Mouse (Mus musculus) R1 (cell line): ENCODE measurements around the gene Gm13696.
A peak's percentile ranks its signal among the peaks of the same experiment; 100 is the strongest.
"Not testable (repeated sequence)": the region's sequence is repeated elsewhere in the genome, so short reads cannot be mapped to it uniquely, and the experiment has no call there.

Source experiments
- DNase-seq: peaks from one replicate; pipeline ENCODE4 v3.0.0-alpha.2; 2018; ENCODE audit warnings: low read depth, low spot score

Gene Gm13696

GRCm38 (mm10) chr2:83972823-83973222, at the start of gene Gm13696:
Gene Gm13696, plus strand, starts transcription at chr2:83973123.
- not testable (repeated sequence) for DNase-seq

GRCm38 (mm10) chr2:83929478-83930088, 43.3 kb upstream of the Gm13696 start:
- DNase-seq: no peak

GRCm38 (mm10) chr2:83940931-83941361, 32.0 kb upstream of the Gm13696 start, which contains the start of gene Zswim2:
Gene Zswim2, minus strand, starts transcription at chr2:83941228.
- DNase-seq: peak; percentile 86

- DNase-seq: no peak
Observed at GRCm38 (mm10) chr2:83941378-83941777, 31.5 kb upstream of the Gm13696 start.

GRCm38 (mm10) chr2:83941792-83942191, 31.1 kb upstream of the Gm13696 start:
- DNase-seq: no peak

GRCm38 (mm10) chr2:83955393-83955792, 17.5 kb upstream of the Gm13696 start, which contains the start of gene Gm13698:
Gene Gm13698, plus strand, starts transcription at chr2:83955693.
- DNase-seq: not testable (repeated sequence)

- not testable (repeated sequence) for DNase-seq
Observed at GRCm38 (mm10) chr2:83961203-83961602, 11.7 kb upstream of the Gm13696 start, which contains the start of gene Gm13693. Gene Gm13693, plus strand, starts transcription at chr2:83961503.

- DNase-seq: not testable (repeated sequence)
Observed at GRCm38 (mm10) chr2:83967013-83967412, 5.9 kb upstream of the Gm13696 start, which contains the start of gene Gm13695. Gene Gm13695, plus strand, starts transcription at chr2:83967313.

- DNase-seq: not testable (repeated sequence)
Observed at GRCm38 (mm10) chr2:83978633-83979032, 5.7 kb downstream of the Gm13696 start, which contains the start of gene Gm13694. Gene Gm13694, plus strand, starts transcription at chr2:83978933.

GRCm38 (mm10) chr2:83984443-83984842, 11.5 kb downstream of the Gm13696 start, which contains the start of gene Gm13697:
Gene Gm13697, plus strand, starts transcription at chr2:83984743.
- not testable (repeated sequence) for DNase-seq

GRCm38 (mm10) chr2:83990253-83990652, 17.3 kb downstream of the Gm13696 start, which contains the start of gene Gm13691:
Gene Gm13691, plus strand, starts transcription at chr2:83990553.
- not testable (repeated sequence) for DNase-seq

GRCm38 (mm10) chr2:83993639-83994255, 20.8 kb downstream of the Gm13696 start:
- not testable (repeated sequence) for DNase-seq

GRCm38 (mm10) chr2:83994526-83994925, 21.6 kb downstream of the Gm13696 start:
- DNase-seq: not testable (repeated sequence)

- no peak for DNase-seq
Observed at GRCm38 (mm10) chr2:84008913-84009312, 36.0 kb downstream of the Gm13696 start.

- no peak for DNase-seq
Observed at GRCm38 (mm10) chr2:84009818-84010217, 36.9 kb downstream of the Gm13696 start.

GRCm38 (mm10) chr2:84014572-84014971, 41.6 kb downstream of the Gm13696 start:
- DNase-seq: no peak

- not testable (repeated sequence) for DNase-seq
Observed at GRCm38 (mm10) chr2:84016291-84016690, 43.4 kb downstream of the Gm13696 start.

- no peak for DNase-seq
Observed at GRCm38 (mm10) chr2:84018330-84018729, 45.4 kb downstream of the Gm13696 start.

GRCm38 (mm10) chr2:84019519-84020305, 46.8 kb downstream of the Gm13696 start:
- DNase-seq: no peak

GRCm38 (mm10) chr2:84021930-84022329, 49.0 kb downstream of the Gm13696 start:
- DNase-seq: no peak

GRCm38 (mm10) chr2:84022905-84023304, 50.0 kb downstream of the Gm13696 start:
- no peak for DNase-seq

GRCm38 (mm10) chr2:84023319-84023718, 50.4 kb downstream of the Gm13696 start:
- DNase-seq: no peak
